Comparison of ENCODE assay signal across 8 mouse cellular contexts in the genomic region with DNA sequence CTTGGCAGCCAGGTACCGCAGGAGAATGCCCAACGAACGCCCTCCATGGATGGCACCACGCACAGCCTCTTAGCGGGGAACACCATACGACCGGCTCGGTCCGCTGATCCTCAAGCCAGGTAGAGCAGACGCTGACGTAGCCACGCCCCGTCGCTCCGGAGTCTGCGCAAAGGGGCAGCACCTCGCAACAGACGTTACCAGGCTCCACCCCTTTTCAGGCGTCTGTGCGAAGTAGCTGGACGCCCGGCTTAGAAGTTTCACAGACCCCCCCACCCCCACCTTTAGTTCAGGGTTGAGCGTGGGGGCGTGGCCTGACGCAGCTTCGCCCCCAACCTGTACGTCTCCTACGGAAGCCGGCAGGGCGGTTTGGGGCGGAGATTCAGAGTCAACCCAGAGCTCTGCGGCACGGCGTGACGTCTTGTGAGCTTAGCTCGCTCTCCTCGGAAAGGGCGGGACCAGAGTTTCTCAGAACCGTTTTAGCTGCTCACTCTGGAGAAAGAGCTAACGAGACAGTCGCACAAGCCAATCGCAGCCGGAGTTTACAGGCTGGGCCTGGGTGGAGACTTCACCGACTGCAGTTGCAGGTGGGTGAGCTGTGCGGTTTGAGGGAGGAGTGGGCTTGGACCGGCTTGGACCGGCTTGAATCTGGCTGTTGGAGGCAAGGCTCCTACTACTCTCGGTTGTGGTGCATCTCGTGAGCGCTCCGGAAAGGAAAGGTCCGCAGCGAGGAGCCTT. TPM values are rescaled to one million over a fixed set of nuclear protein-coding genes. Genes with fewer than 3 reads are reported as not detected.
DNase-seq lines count a peak whose midpoint lies in the region; ATAC-seq and TF ChIP-seq lines count a peak whose summit lies in the region.

A gene (minus strand): TSS at position 121 of the 735 bp plus-strand sequence.
A gene (plus strand): TSS at position 483 of the 735 bp plus-strand sequence.

- peak within 1 kb of the TSS; percentile 95 for H3K27ac ChIP-seq in heart, embryonic 11.5 days (ENCODE audit: low read depth, low read length)
- H3K27ac ChIP-seq in kidney, embryonic 16.5 days (ENCODE audit: low read length): peak within 1 kb of the TSS; percentile 93
- peak within 1 kb of the TSS; percentile 62 for H3K27ac ChIP-seq in liver, adult 2 months (replicated peaks; ENCODE audit: insufficient read depth, low read depth, low read length)

- peak within 1 kb of the TSS; percentile 91 for H3K9ac ChIP-seq in heart, embryonic 11.5 days (ENCODE audit: low read depth, low read length)
- H3K9ac ChIP-seq in kidney, embryonic 16.5 days (replicated peaks; ENCODE audit: low read length): peak within 1 kb of the TSS; percentile 94
- H3K9ac ChIP-seq in liver, adult 2 months (ENCODE audit: low read depth, low read length): peak within 1 kb of the TSS; percentile 78

- H3K79me3 ChIP-seq in C2C12 (ENCODE audit: low read depth): peaks cover 29% of the 10 kb centered on the region

- peak; percentile 58; the same call in 1 of the 2 replicates for TF ChIP-seq POLR2A in brain, embryonic 14.5 days (IDR thresholded peaks at IDR 0.05; ENCODE audit: borderline replicate concordance, extremely low read depth, insufficient read depth, insufficient read length, poor library complexity, severe bottlenecking)
- peak; percentile 75 for TF ChIP-seq POLR2A in liver, adult 2 months (IDR thresholded peaks at IDR 0.05; ENCODE audit: extremely low read depth, insufficient read depth, low read length)
- peak; percentile 92 for TF ChIP-seq POLR2A in myocyte (IDR thresholded peaks at IDR 0.05; ENCODE audit: insufficient read length, low read depth)

- H3K27me3 ChIP-seq in C2C12 (ENCODE audit: control insufficient read depth, insufficient read depth, insufficient read length) (no peaks in the 10 kb centered on the region), myocyte (ENCODE audit: control insufficient read depth, insufficient read depth, insufficient read length) (no peaks in the 10 kb centered on the region)
- no peaks in the 10 kb centered on the region for H3K27me3 ChIP-seq in erythroblast, embryonic 14.5 days (ENCODE audit: control insufficient read depth)
- H3K27me3 ChIP-seq in heart, embryonic 11.5 days (ENCODE audit: control insufficient read depth, insufficient read depth, low read length): no peaks in the 10 kb centered on the region
- no peaks in the 10 kb centered on the region for H3K27me3 ChIP-seq in kidney, embryonic 16.5 days (ENCODE audit: insufficient read depth, low read length)
- no peaks in the 10 kb centered on the region for H3K27me3 ChIP-seq in liver, adult 2 months (ENCODE audit: control insufficient read depth, insufficient read depth, low read length)
- no peaks in the 10 kb centered on the region for H3K27me3 ChIP-seq in splenic B cell, adult 2 months (ENCODE audit: control insufficient read depth, insufficient read depth, low read length, poor library complexity, severe bottlenecking)

- no peak for TF ChIP-seq CTCF in C2C12 (IDR thresholded peaks at IDR 0.05; ENCODE audit: control insufficient read depth, insufficient read depth, insufficient read length)
- no peak for TF ChIP-seq CTCF in brain, embryonic 14.5 days (IDR thresholded peaks at IDR 0.05; ENCODE audit: borderline replicate concordance, extremely low read depth, insufficient read depth, insufficient read length)
- TF ChIP-seq CTCF in liver, adult 2 months (IDR thresholded peaks at IDR 0.05; ENCODE audit: low read depth, low read length): no peak

- H3K79me2 ChIP-seq in C2C12 (ENCODE audit: control insufficient read depth, insufficient read depth) (peaks cover 52% of the 10 kb centered on the region), myocyte (ENCODE audit: control insufficient read depth, insufficient read depth) (peaks cover 21% of the 10 kb centered on the region)
- H3K79me2 ChIP-seq in liver, adult 2 months (ENCODE audit: control insufficient read depth, insufficient read depth, low read length): no peaks in the 10 kb centered on the region; the same call in 1 of the 2 replicates

- DNase-seq in brain, embryonic 14.5 days (ENCODE audit: low read depth): peak; percentile 100
- DNase-seq in liver, adult 2 months (ENCODE audit: extremely low read depth, low read depth, low spot score): peak; percentile 99
- DNase-seq in splenic B cell, adult 2 months (ENCODE audit: low read depth, low spot score): peak; percentile 100

- peak within 1 kb of the TSS; percentile 86 for H3K4me2 ChIP-seq in heart, embryonic 11.5 days
- peak within 1 kb of the TSS; percentile 67 for H3K4me2 ChIP-seq in kidney, embryonic 16.5 days (replicated peaks; ENCODE audit: low read depth, low read length)
- peak within 1 kb of the TSS; percentile 96 for H3K4me2 ChIP-seq in myocyte (ENCODE audit: low read depth)

- peaks cover 41% of the 10 kb centered on the region for H3K4me1 ChIP-seq in erythroblast, embryonic 14.5 days (ENCODE audit: control insufficient read depth)
- peaks cover 14% of the 10 kb centered on the region for H3K4me1 ChIP-seq in heart, embryonic 11.5 days (ENCODE audit: control insufficient read depth, insufficient read depth, low read length)
- peaks cover 14% of the 10 kb centered on the region for H3K4me1 ChIP-seq in kidney, embryonic 16.5 days (ENCODE audit: insufficient read depth, low read length)
- H3K4me1 ChIP-seq in liver, adult 2 months (ENCODE audit: control insufficient read depth, insufficient read depth, low read length): peaks cover 5% of the 10 kb centered on the region; the same call in 1 of the 2 replicates

- H3K36me3 ChIP-seq in C2C12 (ENCODE audit: control insufficient read depth, insufficient read depth) (no peaks in the 10 kb centered on the region), myocyte (ENCODE audit: control insufficient read depth, insufficient read depth) (no peaks in the 10 kb centered on the region)
- peaks cover 11% of the 10 kb centered on the region for H3K36me3 ChIP-seq in erythroblast, embryonic 14.5 days (ENCODE audit: control insufficient read depth)
- no peaks in the 10 kb centered on the region for H3K36me3 ChIP-seq in heart, embryonic 11.5 days (ENCODE audit: control insufficient read depth, insufficient read depth, low read length)
- no peaks in the 10 kb centered on the region for H3K36me3 ChIP-seq in kidney, embryonic 16.5 days (ENCODE audit: insufficient read depth, low read length)
- H3K36me3 ChIP-seq in liver, adult 2 months (ENCODE audit: control insufficient read depth, insufficient read depth, low read length): no peaks in the 10 kb centered on the region
- no peaks in the 10 kb centered on the region for H3K36me3 ChIP-seq in splenic B cell, adult 2 months (ENCODE audit: control insufficient read depth, insufficient read depth, low read length, poor library complexity, severe bottlenecking)

- ATAC-seq in heart, embryonic 11.5 days (replicated peaks; ENCODE audit: insufficient number of reproducible peaks, low FRiP score, low TSS enrichment): peak; percentile 98
- peak; percentile 99 for ATAC-seq in kidney, embryonic 16.5 days (ENCODE audit: low FRiP score, low TSS enrichment)

- peak within 1 kb of the TSS; percentile 79 for H3ac ChIP-seq in C2C12 (ENCODE audit: control insufficient read depth, insufficient read length, low read depth)
- peak within 1 kb of the TSS; percentile 90 for H3ac ChIP-seq in myocyte (ENCODE audit: control insufficient read depth, insufficient read length)

- no peaks in the 10 kb centered on the region for H3K9me3 ChIP-seq in erythroblast, embryonic 14.5 days (ENCODE audit: control insufficient read depth, low read length)
- H3K9me3 ChIP-seq in heart, embryonic 11.5 days (replicated peaks; ENCODE audit: control insufficient read depth, low read length): no peaks in the 10 kb centered on the region
- no peaks in the 10 kb centered on the region for H3K9me3 ChIP-seq in kidney, embryonic 16.5 days (ENCODE audit: low read length)

- H3K4me3 ChIP-seq in C2C12 (ENCODE audit: insufficient read depth, poor library complexity, severe bottlenecking) (peak within 1 kb of the TSS; percentile 63), myocyte (peak within 1 kb of the TSS; percentile 92)
- peak within 1 kb of the TSS; percentile 85 for H3K4me3 ChIP-seq in erythroblast, embryonic 14.5 days (replicated peaks)
- peak within 1 kb of the TSS; percentile 83 for H3K4me3 ChIP-seq in heart, embryonic 11.5 days (ENCODE audit: low read depth, low read length)
- peak within 1 kb of the TSS; percentile 67 for H3K4me3 ChIP-seq in kidney, embryonic 16.5 days (ENCODE audit: low read length)
- H3K4me3 ChIP-seq in liver, adult 2 months (ENCODE audit: insufficient read depth, low read depth, low read length): peak within 1 kb of the TSS; percentile 74

- under 1% methylated on average over 53 of the region's 53 CpGs for WGBS in heart, embryonic 11.5 days (ENCODE audit: insufficient replicate concordance)
- WGBS in kidney, embryonic 16.5 days: 0% methylated on average over 53 of the region's 53 CpGs
- WGBS in liver, adult 2 months: under 1% methylated on average over 53 of the region's 53 CpGs

TF ChIP-seq in C2C12, 6 proteins besides CTCF, POLR2A, EP300 and RAD21 (continues in another document):
- TF ChIP-seq USF1 (IDR thresholded peaks at IDR 0.05; ENCODE audit: low read depth): no peak
- no peak for TF ChIP-seq MAX (IDR thresholded peaks at IDR 0.05)
- TF ChIP-seq FOSL1 (IDR thresholded peaks at IDR 0.05; ENCODE audit: insufficient read depth, low read length, poor library complexity, severe bottlenecking): no peak

TF ChIP-seq in myocyte, 11 proteins besides CTCF, POLR2A, EP300 and RAD21 (continues in another document):
- TF ChIP-seq CEBPB (IDR thresholded peaks at IDR 0.05; ENCODE audit: insufficient read depth, poor library complexity, severe bottlenecking) (no peak), REST (IDR thresholded peaks at IDR 0.05; ENCODE audit: insufficient read depth, insufficient read length) (peak; percentile 26), TCF3 (IDR thresholded peaks at IDR 0.05; ENCODE audit: insufficient read length, low read depth) (no peak)

RNA-seq across cellular contexts. Expression of the first gene that starts in this region (rescaled TPM):
- polyA plus RNA-seq in C2C12 (2012; fragmentation: generic; extraction: Trizol): 7.9 TPM
- 8.8 and 12.8 TPM in 2 replicates for polyA plus RNA-seq in brain, embryonic 14.5 days (2012; rRNA removed)
- polyA plus RNA-seq in erythroblast, embryonic 14.5 days (2012): 0.11 and 0.15 TPM in 2 replicates
- polyA plus RNA-seq in heart, embryonic 11.5 days (2014; fragmentation: Nextera tagmentation; extraction: Ambion mirVana): 29.0 and 30.7 TPM in 2 replicates
- 31.8 and 33.2 TPM in 2 replicates for polyA plus RNA-seq in kidney, embryonic 16.5 days (2015; fragmentation: Nextera tagmentation; extraction: Ambion mirVana)
- 15.6 and 20.7 TPM in 2 replicates for total RNA-seq in liver, adult 2 months (2014; rRNA removed)
- 5.5 and 6.2 TPM in 2 replicates for polyA plus RNA-seq in liver, adult 2 months (2012; rRNA removed)
- polyA plus RNA-seq in myocyte (2012; fragmentation: generic; extraction: Trizol): 7.6 TPM

RNA-seq across cellular contexts. Expression of the second gene that starts in this region (rescaled TPM):
- 0.76 TPM for polyA plus RNA-seq in C2C12 (2012; fragmentation: generic; extraction: Trizol)
- polyA plus RNA-seq in brain, embryonic 14.5 days (2012; rRNA removed): 3.1 and 3.2 TPM in 2 replicates
- 0.03 TPM in 1 of 2 replicates, not detected in the other for polyA plus RNA-seq in erythroblast, embryonic 14.5 days (2012)
- polyA plus RNA-seq in heart, embryonic 11.5 days (2014; fragmentation: Nextera tagmentation; extraction: Ambion mirVana): 6.4 and 7.9 TPM in 2 replicates
- 5.5 and 6.3 TPM in 2 replicates for polyA plus RNA-seq in kidney, embryonic 16.5 days (2015; fragmentation: Nextera tagmentation; extraction: Ambion mirVana)
- 1.1 and 1.6 TPM in 2 replicates for total RNA-seq in liver, adult 2 months (2014; rRNA removed)
- 0.22 and 0.25 TPM in 2 replicates for polyA plus RNA-seq in liver, adult 2 months (2012; rRNA removed)
- polyA plus RNA-seq in myocyte (2012; fragmentation: generic; extraction: Trizol): 0.85 TPM

Comparison
In these comparisons a context has a peak if more than half of its experiments do, and no peak if none do; other contexts are left out.
1. Peak in every context shown above with its lines: DNase-seq, ATAC-seq, H3K4me3 ChIP-seq and H3K27ac ChIP-seq.